Mouse (Mus musculus): Measurements from ENCODE around the gene Astn2. TPM values are rescaled to one million over a fixed set of nuclear protein-coding genes. Genes with fewer than 3 reads are reported as not detected.

The Astn2 gene
- polyA plus RNA-seq, 1 experiment = not detected

- no peak overlapping the region for H3K4me3 ChIP-seq (ENCODE audit: insufficient read depth, poor library complexity, severe bottlenecking)
- TF ChIP-seq FOSL1 (IDR thresholded peaks at IDR 0.05; ENCODE audit: insufficient read depth, low read length, poor library complexity, severe bottlenecking) (no peak), MYOG (IDR thresholded peaks at IDR 0.05; ENCODE audit: control insufficient read depth, extremely low read depth, insufficient read length) (no peak), CEBPB (IDR thresholded peaks at IDR 0.05; ENCODE audit: low read depth) (no peak), MAX (IDR thresholded peaks at IDR 0.05) (no peak), USF1 (IDR thresholded peaks at IDR 0.05; ENCODE audit: low read depth) (no peak), CTCF (IDR thresholded peaks at IDR 0.05; ENCODE audit: control insufficient read depth, insufficient read depth, insufficient read length) (no peak), MYOD1 (IDR thresholded peaks at IDR 0.05; ENCODE audit: control insufficient read depth, insufficient read length, low read depth) (no peak)
- H3K27me3 ChIP-seq (ENCODE audit: control insufficient read depth, insufficient read depth, insufficient read length) = no peaks in the 10 kb centered on the region
- H3K79me2 ChIP-seq (ENCODE audit: control insufficient read depth, insufficient read depth) = no peaks in the 10 kb centered on the region
- H3K79me3 ChIP-seq (ENCODE audit: low read depth) = no peaks in the 10 kb centered on the region
- H3K36me3 ChIP-seq (ENCODE audit: control insufficient read depth, insufficient read depth) = no peaks in the 10 kb centered on the region
- H3ac ChIP-seq (ENCODE audit: control insufficient read depth, insufficient read length, low read depth) = no peak overlapping the region
Measured at GRCm38 (mm10) chr4:65672294-65672693, 732.1 kb downstream of the Astn2 start.

DNA sequence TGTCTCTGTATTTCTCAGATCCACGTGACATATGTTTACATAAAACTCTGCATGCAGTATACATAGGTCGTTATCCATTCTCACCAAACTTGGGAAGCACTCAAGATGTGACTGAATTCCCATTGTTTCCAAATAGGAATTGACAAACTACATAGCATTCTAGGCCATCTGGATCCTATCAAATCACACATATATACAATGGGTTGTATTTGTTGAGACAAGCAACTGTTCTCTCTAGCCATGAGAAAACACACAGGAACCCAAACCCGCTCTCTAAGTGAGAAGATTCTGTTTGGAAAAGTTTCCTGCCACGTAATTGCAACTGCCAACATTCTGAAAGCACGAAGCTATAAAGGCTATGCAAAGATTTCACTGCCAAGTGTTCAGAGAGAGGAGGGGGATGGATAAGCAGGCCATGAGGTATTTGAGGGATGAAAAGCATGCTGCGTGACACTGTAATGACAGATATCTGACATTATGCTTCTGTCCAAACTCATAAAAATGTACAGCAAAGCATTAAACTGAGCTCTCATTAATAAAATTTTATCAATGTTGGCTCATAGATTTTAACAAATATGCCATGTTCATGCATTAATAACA, 732.7 kb downstream of the Astn2 start:
- Histone ChIP-seq H3K4me3 (ENCODE audit: insufficient read depth, poor library complexity, severe bottlenecking) (no peak overlapping the region), H3K27me3 (ENCODE audit: control insufficient read depth, insufficient read depth, insufficient read length) (no peaks in the 10 kb centered on the region), H3K36me3 (ENCODE audit: control insufficient read depth, insufficient read depth) (no peaks in the 10 kb centered on the region), H3K79me3 (ENCODE audit: low read depth) (no peaks in the 10 kb centered on the region), H3ac (ENCODE audit: control insufficient read depth, insufficient read length, low read depth) (no peak overlapping the region), H3K79me2 (ENCODE audit: control insufficient read depth, insufficient read depth) (no peaks in the 10 kb centered on the region)
- no peak for TF ChIP-seq CTCF (IDR thresholded peaks at IDR 0.05; ENCODE audit: control insufficient read depth, insufficient read depth, insufficient read length)
- TF ChIP-seq USF1 (IDR thresholded peaks at IDR 0.05; ENCODE audit: low read depth) = no peak
- no peak for TF ChIP-seq MAX (IDR thresholded peaks at IDR 0.05)
- no peak for TF ChIP-seq MYOD1 (IDR thresholded peaks at IDR 0.05; ENCODE audit: control insufficient read depth, insufficient read length, low read depth)
- TF ChIP-seq FOSL1 (IDR thresholded peaks at IDR 0.05; ENCODE audit: insufficient read depth, low read length, poor library complexity, severe bottlenecking) = no peak
- no peak for TF ChIP-seq MYOG (IDR thresholded peaks at IDR 0.05; ENCODE audit: control insufficient read depth, extremely low read depth, insufficient read length)
- TF ChIP-seq CEBPB (IDR thresholded peaks at IDR 0.05; ENCODE audit: low read depth) = no peak

- H3ac ChIP-seq (ENCODE audit: control insufficient read depth, insufficient read length, low read depth) = no peak overlapping the region
- H3K79me3 ChIP-seq (ENCODE audit: low read depth) = no peaks in the 10 kb centered on the region
- no peaks in the 10 kb centered on the region for H3K36me3 ChIP-seq (ENCODE audit: control insufficient read depth, insufficient read depth)
- TF ChIP-seq MYOD1 (IDR thresholded peaks at IDR 0.05; ENCODE audit: control insufficient read depth, insufficient read length, low read depth) = no peak
- no peak for TF ChIP-seq CTCF (IDR thresholded peaks at IDR 0.05; ENCODE audit: control insufficient read depth, insufficient read depth, insufficient read length)
- no peak for TF ChIP-seq USF1 (IDR thresholded peaks at IDR 0.05; ENCODE audit: low read depth)
- no peak for TF ChIP-seq FOSL1 (IDR thresholded peaks at IDR 0.05; ENCODE audit: insufficient read depth, low read length, poor library complexity, severe bottlenecking)
- TF ChIP-seq MYOG (IDR thresholded peaks at IDR 0.05; ENCODE audit: control insufficient read depth, extremely low read depth, insufficient read length) = no peak
- no peak for TF ChIP-seq MAX (IDR thresholded peaks at IDR 0.05)
- no peak for TF ChIP-seq CEBPB (IDR thresholded peaks at IDR 0.05; ENCODE audit: low read depth)
- no peak overlapping the region for H3K4me3 ChIP-seq (ENCODE audit: insufficient read depth, poor library complexity, severe bottlenecking)
- H3K79me2 ChIP-seq (ENCODE audit: control insufficient read depth, insufficient read depth) = no peaks in the 10 kb centered on the region
- no peaks in the 10 kb centered on the region for H3K27me3 ChIP-seq (ENCODE audit: control insufficient read depth, insufficient read depth, insufficient read length)
Measured at GRCm38 (mm10) chr4:65667030-65667610, 737.3 kb downstream of the Astn2 start.

GRCm38 (mm10) chr4:65663176-65663575, 741.2 kb downstream of the Astn2 start:
- Histone ChIP-seq H3K36me3 (ENCODE audit: control insufficient read depth, insufficient read depth) (no peaks in the 10 kb centered on the region), H3ac (ENCODE audit: control insufficient read depth, insufficient read length, low read depth) (no peak overlapping the region), H3K4me3 (ENCODE audit: insufficient read depth, poor library complexity, severe bottlenecking) (no peak overlapping the region), H3K27me3 (ENCODE audit: control insufficient read depth, insufficient read depth, insufficient read length) (no peaks in the 10 kb centered on the region), H3K79me3 (ENCODE audit: low read depth) (no peaks in the 10 kb centered on the region), H3K79me2 (ENCODE audit: control insufficient read depth, insufficient read depth) (no peaks in the 10 kb centered on the region)
- TF ChIP-seq CTCF (IDR thresholded peaks at IDR 0.05; ENCODE audit: control insufficient read depth, insufficient read depth, insufficient read length) (no peak), MAX (IDR thresholded peaks at IDR 0.05) (no peak), MYOD1 (IDR thresholded peaks at IDR 0.05; ENCODE audit: control insufficient read depth, insufficient read length, low read depth) (no peak), CEBPB (IDR thresholded peaks at IDR 0.05; ENCODE audit: low read depth) (no peak), USF1 (IDR thresholded peaks at IDR 0.05; ENCODE audit: low read depth) (no peak), FOSL1 (IDR thresholded peaks at IDR 0.05; ENCODE audit: insufficient read depth, low read length, poor library complexity, severe bottlenecking) (no peak)

DNA sequence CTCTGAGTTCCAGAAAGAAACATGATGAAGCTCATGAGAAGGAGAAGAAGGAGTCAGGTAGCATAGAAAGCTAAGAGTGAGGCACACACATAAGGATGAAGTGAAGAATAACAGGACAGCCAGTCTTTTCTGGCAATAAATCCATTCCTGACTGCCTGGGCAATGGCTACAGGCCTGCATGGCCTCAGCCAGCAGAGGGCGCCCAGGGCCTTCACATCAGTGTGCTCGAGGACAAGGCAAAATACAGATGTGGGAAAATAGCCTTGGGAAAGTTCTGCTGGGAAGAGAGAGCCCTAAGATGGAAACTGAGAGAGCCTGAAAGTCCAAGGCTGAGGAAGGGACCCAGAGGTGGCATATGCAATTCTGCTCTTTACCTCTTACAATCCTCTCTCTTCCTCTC, 749.7 kb downstream of the Astn2 start:
- Histone ChIP-seq H3K36me3 (ENCODE audit: control insufficient read depth, insufficient read depth) (no peaks in the 10 kb centered on the region), H3K79me2 (ENCODE audit: control insufficient read depth, insufficient read depth) (no peaks in the 10 kb centered on the region), H3K4me3 (ENCODE audit: insufficient read depth, poor library complexity, severe bottlenecking) (no peak overlapping the region), H3ac (ENCODE audit: control insufficient read depth, insufficient read length, low read depth) (no peak overlapping the region), H3K79me3 (ENCODE audit: low read depth) (no peaks in the 10 kb centered on the region), H3K27me3 (ENCODE audit: control insufficient read depth, insufficient read depth, insufficient read length) (no peaks in the 10 kb centered on the region)
- TF ChIP-seq CEBPB (IDR thresholded peaks at IDR 0.05; ENCODE audit: low read depth) (no peak), CTCF (IDR thresholded peaks at IDR 0.05; ENCODE audit: control insufficient read depth, insufficient read depth, insufficient read length) (peak; percentile 80), USF1 (IDR thresholded peaks at IDR 0.05; ENCODE audit: low read depth) (no peak), FOSL1 (IDR thresholded peaks at IDR 0.05; ENCODE audit: insufficient read depth, low read length, poor library complexity, severe bottlenecking) (no peak), MAX (IDR thresholded peaks at IDR 0.05) (no peak), MYOG (IDR thresholded peaks at IDR 0.05; ENCODE audit: control insufficient read depth, extremely low read depth, insufficient read length) (no peak), MYOD1 (IDR thresholded peaks at IDR 0.05; ENCODE audit: control insufficient read depth, insufficient read length, low read depth) (no peak)
